31 mouse cellular contexts compared by ENCODE assay signal in the genomic region with DNA sequence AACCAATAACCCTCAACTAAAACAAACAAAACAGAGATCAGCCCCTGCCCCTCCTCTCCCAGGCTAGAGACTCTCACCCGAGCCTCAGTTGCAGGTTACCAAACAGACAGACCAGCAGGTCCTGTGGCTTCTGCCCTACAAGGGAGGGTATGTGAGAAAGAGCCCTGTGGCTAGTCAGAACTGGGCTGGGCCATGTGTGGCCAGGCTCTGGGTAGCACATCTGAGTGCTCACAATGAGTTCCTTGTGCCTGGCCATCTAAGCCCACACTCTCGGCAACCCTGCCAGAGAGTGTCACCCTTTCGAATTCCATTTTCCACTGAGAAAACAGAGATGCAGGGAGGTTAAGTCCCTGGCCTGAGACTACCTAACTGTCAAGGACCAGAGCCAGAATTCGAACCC. TPM values are rescaled to one million over a fixed set of nuclear protein-coding genes. Genes with fewer than 3 reads are reported as not detected.
DNase-seq lines count a peak whose midpoint lies in the region; ATAC-seq and TF ChIP-seq lines count a peak whose summit lies in the region.
"Had no signal": no experiment of that assay in that cellular context is flagged by ENCODE, and none has a peak within 500 bp of the region (broad histone marks: within the 10 kb centered on the region; RNA-seq: fewer than 3 reads in every experiment).

No protein-coding gene starts in this region.

- no peak overlapping the region for H3K4me3 ChIP-seq in layer of hippocampus, adult 2 months
- no peak overlapping the region for H3K4me3 ChIP-seq in limb, embryonic 11.5 days (ENCODE audit: low read depth, low read length)
- H3K4me3 ChIP-seq in limb, embryonic 10.5 days, result no peak overlapping the region
- no peak overlapping the region for H3K4me3 ChIP-seq in hindbrain, embryonic 13.5 days
- H3K4me3 ChIP-seq: embryonic facial prominence, embryonic 10.5 days; embryonic facial prominence, embryonic 13.5 days; erythroblast, embryonic 14.5 days; forebrain, embryonic 10.5 days; forebrain, embryonic 13.5 days; heart, embryonic 12.5 days; heart, embryonic 15.5 days; hindbrain, embryonic 10.5 days had no signal

- 70% methylated on average over 4 of the region's 4 CpGs for WGBS in limb, embryonic 11.5 days
- 62% methylated on average over 4 of the region's 4 CpGs for WGBS in limb, embryonic 10.5 days
- 79% methylated on average over 4 of the region's 4 CpGs for WGBS in hindbrain, embryonic 13.5 days

- no peaks in the 10 kb centered on the region for H3K36me3 ChIP-seq in limb, embryonic 11.5 days (ENCODE audit: control insufficient read depth, insufficient read depth, low read length)
- no peaks in the 10 kb centered on the region for H3K36me3 ChIP-seq in limb, embryonic 10.5 days
- H3K36me3 ChIP-seq in hindbrain, embryonic 13.5 days, result no peaks in the 10 kb centered on the region
- H3K36me3 ChIP-seq: embryonic facial prominence, embryonic 10.5 days; embryonic facial prominence, embryonic 13.5 days; forebrain, embryonic 10.5 days; heart, embryonic 12.5 days; heart, embryonic 15.5 days; hindbrain, embryonic 10.5 days had no signal

- no peak for TF ChIP-seq CTCF in layer of hippocampus, adult 2 months (conservative IDR thresholded peaks at IDR 0.05)

- 0 out of 2 replicates have a peak overlapping the region, but pooled peaks have one; percentile 12 for H3K9ac ChIP-seq in limb, embryonic 11.5 days (ENCODE audit: low read length)
- H3K9ac ChIP-seq in hindbrain, embryonic 13.5 days, result no peak overlapping the region
- H3K9ac ChIP-seq: embryonic facial prominence, embryonic 13.5 days; forebrain, embryonic 13.5 days; heart, embryonic 12.5 days; heart, embryonic 15.5 days; hindbrain, embryonic 14.5 days had no signal

- H3K4me1 ChIP-seq in limb, embryonic 11.5 days (ENCODE audit: control insufficient read depth, insufficient read depth, low read length), result no peaks in the 10 kb centered on the region
- H3K4me1 ChIP-seq in limb, embryonic 10.5 days, result peaks cover 14% of the 10 kb centered on the region; the same call in 1 of the 2 replicates
- no peaks in the 10 kb centered on the region for H3K4me1 ChIP-seq in hindbrain, embryonic 13.5 days (replicated peaks)
- H3K4me1 ChIP-seq: embryonic facial prominence, embryonic 13.5 days; forebrain, embryonic 13.5 days; heart, embryonic 15.5 days had no signal

- H3K9me3 ChIP-seq in limb, embryonic 11.5 days (ENCODE audit: control insufficient read depth, low read length), result no peaks in the 10 kb centered on the region
- no peaks in the 10 kb centered on the region for H3K9me3 ChIP-seq in limb, embryonic 10.5 days (replicated peaks)
- H3K9me3 ChIP-seq in hindbrain, embryonic 13.5 days, result no peaks in the 10 kb centered on the region
- H3K9me3 ChIP-seq: embryonic facial prominence, embryonic 10.5 days; embryonic facial prominence, embryonic 13.5 days; forebrain, embryonic 10.5 days; forebrain, embryonic 13.5 days; heart, embryonic 12.5 days; heart, embryonic 15.5 days; hindbrain, embryonic 10.5 days had no signal

- DNase-seq in layer of hippocampus, adult 2 months (ENCODE audit: low spot score in 2 of 2), result no peak
- no peak for DNase-seq in layer of hippocampus, adult 9-10 months (ENCODE audit: low spot score)
- DNase-seq in limb, embryonic 11.5 days (ENCODE audit: low spot score), result no peak
- no peak for DNase-seq in limb, embryonic 10.5 days (ENCODE audit: low spot score)
- DNase-seq in brain, adult 2 months (ENCODE audit: low read depth, low spot score), result peak; percentile 86
- DNase-seq in telencephalon, adult 2 months (ENCODE audit: low read depth, low spot score), result peak; percentile 38
- DNase-seq in kidney, adult 18-20 months, result no peak
- DNase-seq: adrenal gland, postnatal 10 days; adrenal gland, postnatal 36 days; cerebellum, adult 11 months; cerebellum, adult 2 months; cerebellum, adult 9-11 months; cerebellum, postnatal 25 days; embryo, embryonic 11 days; gastrocnemius, postnatal 25 days; heart, adult 18-20 months; heart, postnatal 10 days; heart, postnatal 36 days had no signal

- no peaks in the 10 kb centered on the region for H3K27me3 ChIP-seq in limb, embryonic 11.5 days (ENCODE audit: control insufficient read depth, insufficient read depth, low read length)
- H3K27me3 ChIP-seq in limb, embryonic 10.5 days (ENCODE audit: low read depth, poor library complexity, severe bottlenecking), result peaks cover 42% of the 10 kb centered on the region
- H3K27me3 ChIP-seq in hindbrain, embryonic 13.5 days, result peaks cover 27% of the 10 kb centered on the region
- H3K27me3 ChIP-seq: Patski had no signal

- peak overlapping the region; percentile 57; the same call in 1 of the 2 replicates for H3K27ac ChIP-seq in layer of hippocampus, adult 2 months
- no peak overlapping the region for H3K27ac ChIP-seq in limb, embryonic 11.5 days (replicated peaks; ENCODE audit: low read depth, low read length)
- no peak overlapping the region for H3K27ac ChIP-seq in limb, embryonic 10.5 days
- H3K27ac ChIP-seq in hindbrain, embryonic 13.5 days, result no peak overlapping the region
- H3K27ac ChIP-seq: embryonic facial prominence, embryonic 10.5 days; embryonic facial prominence, embryonic 13.5 days; forebrain, embryonic 10.5 days; forebrain, embryonic 13.5 days; heart, embryonic 15.5 days; hindbrain, embryonic 10.5 days; hindbrain, embryonic 14.5 days; hindbrain, postnatal 0 days had no signal

- ATAC-seq in limb, embryonic 11.5 days (ENCODE audit: insufficient number of reproducible peaks, low FRiP score, low TSS enrichment, low read depth), result no peak
- no peak for ATAC-seq in hindbrain, embryonic 13.5 days (ENCODE audit: low FRiP score)
- ATAC-seq: forebrain, embryonic 13.5 days; forebrain, embryonic 16.5 days; hindbrain, postnatal 0 days had no signal

- H3K4me2 ChIP-seq in limb, embryonic 11.5 days (ENCODE audit: low read depth, severe bottlenecking), result no peak overlapping the region
- H3K4me2 ChIP-seq in hindbrain, embryonic 13.5 days, result no peak overlapping the region
- H3K4me2 ChIP-seq: embryonic facial prominence, embryonic 13.5 days; forebrain, embryonic 13.5 days; heart, embryonic 12.5 days; heart, embryonic 15.5 days; hindbrain, embryonic 14.5 days had no signal

RNA-seq across cellular contexts. Expression of a gene that starts 17.6 kb away (rescaled TPM):
- total RNA-seq in layer of hippocampus, adult 2 months (2021), result 1 to 10 TPM; 6.4 to 6.6 TPM
- polyA plus RNA-seq in limb, embryonic 11.5 days (2014; fragmentation: Nextera tagmentation; extraction: Ambion mirVana), result 1.0 and 1.5 TPM in 2 replicates
- 0.90 and 1.6 TPM in 2 replicates for polyA plus RNA-seq in limb, embryonic 10.5 days (2016; fragmentation: Nextera tagmentation; extraction: Ambion mirVana)
- polyA plus RNA-seq in hindbrain, embryonic 13.5 days (2015; fragmentation: Nextera tagmentation; extraction: Ambion mirVana), result 0.88 and 1.3 TPM in 2 replicates

RNA-seq across cellular contexts. Expression of a gene that starts 20.4 kb away (rescaled TPM):
- 10 to 100 TPM; 13.3 to 13.5 TPM for total RNA-seq in layer of hippocampus, adult 2 months (2021)
- 164 and 168 TPM in 2 replicates for polyA plus RNA-seq in limb, embryonic 11.5 days (2014; fragmentation: Nextera tagmentation; extraction: Ambion mirVana)
- polyA plus RNA-seq in limb, embryonic 10.5 days (2016; fragmentation: Nextera tagmentation; extraction: Ambion mirVana), result 243 and 283 TPM in 2 replicates
- 64.3 and 65.5 TPM in 2 replicates for polyA plus RNA-seq in hindbrain, embryonic 13.5 days (2015; fragmentation: Nextera tagmentation; extraction: Ambion mirVana)

RNA-seq across cellular contexts. Expression of a gene that starts 35.7 kb away (rescaled TPM):
- total RNA-seq in layer of hippocampus, adult 2 months (2021), result 100 to 1,000 TPM; 285 to 322 TPM
- 2,190 and 2,300 TPM in 2 replicates for polyA plus RNA-seq in limb, embryonic 11.5 days (2014; fragmentation: Nextera tagmentation; extraction: Ambion mirVana)
- polyA plus RNA-seq in limb, embryonic 10.5 days (2016; fragmentation: Nextera tagmentation; extraction: Ambion mirVana), result 1,754 and 1,985 TPM in 2 replicates
- polyA plus RNA-seq in hindbrain, embryonic 13.5 days (2015; fragmentation: Nextera tagmentation; extraction: Ambion mirVana), result 2,444 and 2,571 TPM in 2 replicates

RNA-seq across cellular contexts. Expression of a gene that starts 38.0 kb away (rescaled TPM):
- total RNA-seq in layer of hippocampus, adult 2 months (2021), result 10 to 100 TPM; 26.3 to 30.8 TPM
- 34.6 and 37.0 TPM in 2 replicates for polyA plus RNA-seq in limb, embryonic 11.5 days (2014; fragmentation: Nextera tagmentation; extraction: Ambion mirVana)
- polyA plus RNA-seq in limb, embryonic 10.5 days (2016; fragmentation: Nextera tagmentation; extraction: Ambion mirVana), result 46.1 and 53.2 TPM in 2 replicates
- 33.8 and 37.1 TPM in 2 replicates for polyA plus RNA-seq in hindbrain, embryonic 13.5 days (2015; fragmentation: Nextera tagmentation; extraction: Ambion mirVana)

RNA-seq across cellular contexts. Expression of a gene that starts 58.8 kb away (rescaled TPM):
- 10 to 100 TPM; 36.6 to 39.3 TPM for total RNA-seq in layer of hippocampus, adult 2 months (2021)
- polyA plus RNA-seq in limb, embryonic 11.5 days (2014; fragmentation: Nextera tagmentation; extraction: Ambion mirVana), result 21.2 and 21.5 TPM in 2 replicates
- 30.4 and 34.6 TPM in 2 replicates for polyA plus RNA-seq in limb, embryonic 10.5 days (2016; fragmentation: Nextera tagmentation; extraction: Ambion mirVana)
- 25.0 and 25.9 TPM in 2 replicates for polyA plus RNA-seq in hindbrain, embryonic 13.5 days (2015; fragmentation: Nextera tagmentation; extraction: Ambion mirVana)

Comparison
In these comparisons a context has a peak if more than half of its experiments do, and no peak if none do; other contexts are left out.
1. DNase-seq: peak in brain, adult 2 months (single experiment) and telencephalon, adult 2 months (single experiment); none in layer of hippocampus, adult 2 months (0 of 2), layer of hippocampus, adult 9-10 months (single experiment), limb, embryonic 11.5 days (single experiment), limb, embryonic 10.5 days (single experiment) and kidney, adult 18-20 months (single experiment).